Mouse (Mus musculus) kidney, embryonic 14.5 days (tissue): ENCODE measurements around the gene Rpl12. TPM values are rescaled to one million over a fixed set of nuclear protein-coding genes. Genes with fewer than 3 reads are reported as not detected.

ENCODE experiments used
- ATAC-seq: fragments of 200-750 bp; cut with Nextera tagmentation; 2 replicates; pipeline ENCODE4 v1.8.0; 2017; ENCODE audit warnings: moderate number of reproducible peaks, mild to moderate bottlenecking, moderate TSS enrichment, moderate library complexity; ENCODE audit not compliant: low FRiP score, low TSS enrichment
- H3K27ac ChIP-seq: fragments of 300-500 bp; sonication (generic); 2 replicates; pipeline ENCODE4 v1.5.1; 2014; ENCODE audit warnings: low read depth, mild to moderate bottlenecking, low read length, moderate library complexity, mixed read lengths
- H3K27me3 ChIP-seq: fragments of 300-500 bp; sonication (generic); 2 replicates; pipeline ENCODE4 v1.6.1; 2014; ENCODE audit warnings: mild to moderate bottlenecking, low read length; ENCODE audit not compliant: control insufficient read depth, insufficient read depth
- H3K36me3 ChIP-seq: fragments of 300-500 bp; sonication (generic); 2 replicates; pipeline ENCODE4 v1.6.1; 2014; ENCODE audit warnings: low read length, mixed read lengths; ENCODE audit not compliant: control insufficient read depth, insufficient read depth
- H3K4me1 ChIP-seq: fragments of 300-500 bp; sonication (generic); 2 replicates; pipeline ENCODE4 v1.6.1; 2014; ENCODE audit warnings: low read length, mixed read lengths; ENCODE audit not compliant: control insufficient read depth, insufficient read depth
- H3K4me2 ChIP-seq: fragments of 300-500 bp; sonication (generic); replicated peaks from 2 replicates; pipeline ENCODE4 v1.6.1; 2014; ENCODE audit warnings: low read depth, mild to moderate bottlenecking, low read length
- H3K4me3 ChIP-seq: fragments of 300-500 bp; sonication (generic); 2 replicates; pipeline ENCODE4 v1.5.1; 2014; ENCODE audit warnings: mild to moderate bottlenecking, low read length
- H3K9ac ChIP-seq: fragments of 300-500 bp; sonication (generic); 2 replicates; pipeline ENCODE4 v1.6.1; 2014; ENCODE audit warnings: low read depth, mild to moderate bottlenecking, low read length, moderate library complexity
- H3K9me3 ChIP-seq: fragments of 300-500 bp; sonication (generic); 2 replicates; pipeline ENCODE4 v1.6.1; 2016; ENCODE audit warnings: low read length; ENCODE audit not compliant: control insufficient read depth
- WGBS: fragments of 180-500 bp; shearing (Covaris S2); extraction: QIAGEN DNeasy Blood & Tissue Kit; methylation state at CpG from one replicate; pipeline ENCODE4 v1.1.7; 2014; 5-methylcytosine and 5-hydroxymethylcytosine counted together
- polyA plus RNA-seq: library from polyadenylated mRNA; unstranded; fragments of >200 nt; fragmentation: Nextera tagmentation; extraction: Ambion mirVana; gene quantifications from 2 replicates; pipeline ENCODE4 v1.2.1, GENCODE M21; 2014

Rpl12 gene
- polyA plus RNA-seq, 1 experiment from 2014 or later, result 249 TPM

DNA sequence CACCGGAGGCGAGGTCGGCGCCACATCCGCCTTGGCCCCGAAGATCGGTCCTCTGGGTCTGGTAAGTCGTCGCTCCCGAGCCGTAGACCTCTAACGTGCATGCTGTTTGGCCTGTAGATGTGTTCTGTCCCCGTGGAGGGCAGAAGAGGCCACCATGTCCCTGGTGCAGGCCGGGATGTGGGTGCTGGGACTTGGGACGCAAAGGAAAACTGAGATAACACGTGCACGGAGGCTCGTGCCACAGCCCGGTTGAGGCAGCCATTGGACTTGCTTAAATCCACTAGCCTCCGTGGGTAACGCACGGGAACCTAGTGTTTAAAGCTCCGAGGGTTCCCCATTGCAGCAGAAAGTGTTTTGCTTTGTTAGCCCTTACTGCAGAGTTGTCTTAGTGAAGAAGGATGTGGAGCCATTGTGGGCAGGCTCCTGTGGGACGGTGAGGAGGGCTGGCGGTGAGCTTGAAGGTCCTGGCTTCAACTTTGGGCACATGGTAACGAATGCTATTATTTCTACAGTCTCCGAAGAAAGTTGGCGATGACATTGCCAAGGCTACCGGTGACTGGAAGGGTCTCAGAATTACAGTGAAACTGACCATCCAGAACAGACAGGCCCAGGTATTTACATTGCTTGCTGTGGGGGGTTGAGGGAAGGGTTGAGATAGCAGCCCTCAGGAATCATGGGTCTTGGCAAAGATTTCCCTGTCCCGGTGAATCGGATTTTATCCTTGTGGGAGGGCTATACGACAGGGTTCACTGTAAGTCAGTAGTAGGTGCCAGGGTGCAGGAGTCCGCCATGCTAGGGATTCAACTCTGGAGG lies 909 bp downstream of the Rpl12 start:
- under 1% methylated on average over 33 of the region's 33 CpGs for WGBS
- Histone ChIP-seq H3K27me3 (no peaks in the 10 kb centered on the region), H3K27ac (peak overlapping the region; percentile 94), H3K4me1 (peaks cover 27% of the 10 kb centered on the region), H3K9me3 (no peaks in the 10 kb centered on the region), H3K36me3 (peaks cover 24% of the 10 kb centered on the region), H3K4me3 (peak overlapping the region; percentile 97), H3K4me2 (peak overlapping the region; percentile 57), H3K9ac (peak overlapping the region; percentile 81)
- no peak for ATAC-seq

DNA sequence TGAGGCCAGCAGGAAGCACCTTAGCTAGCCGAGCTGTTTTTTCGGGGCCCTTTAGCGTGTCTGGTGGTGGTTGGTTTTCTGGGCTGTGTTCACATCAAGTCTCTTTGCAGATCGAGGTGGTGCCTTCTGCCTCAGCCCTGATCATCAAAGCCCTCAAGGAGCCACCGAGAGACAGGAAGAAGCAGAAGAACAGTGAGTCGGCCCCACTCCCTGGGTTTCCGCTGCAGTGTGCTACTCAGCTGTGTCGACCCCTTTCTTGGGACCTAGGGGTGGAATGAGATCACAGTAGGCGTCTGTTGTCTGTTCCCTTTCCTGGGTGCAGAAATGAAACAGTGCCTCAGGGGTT lies 1.5 kb downstream of the Rpl12 start:
- H3K27ac ChIP-seq, result peak overlapping the region; percentile 94; the same call in 1 of the 2 replicates
- no peak for ATAC-seq
- peak overlapping the region; percentile 97 for H3K4me3 ChIP-seq
- H3K4me1 ChIP-seq, result peaks cover 27% of the 10 kb centered on the region
- 4% methylated on average over 9 of the region's 9 CpGs for WGBS
- H3K36me3 ChIP-seq, result peaks cover 24% of the 10 kb centered on the region
- H3K4me2 ChIP-seq, result peak overlapping the region; percentile 57
- H3K27me3 ChIP-seq, result no peaks in the 10 kb centered on the region
- no peaks in the 10 kb centered on the region for H3K9me3 ChIP-seq
- peak overlapping the region; percentile 81 for H3K9ac ChIP-seq

DNA sequence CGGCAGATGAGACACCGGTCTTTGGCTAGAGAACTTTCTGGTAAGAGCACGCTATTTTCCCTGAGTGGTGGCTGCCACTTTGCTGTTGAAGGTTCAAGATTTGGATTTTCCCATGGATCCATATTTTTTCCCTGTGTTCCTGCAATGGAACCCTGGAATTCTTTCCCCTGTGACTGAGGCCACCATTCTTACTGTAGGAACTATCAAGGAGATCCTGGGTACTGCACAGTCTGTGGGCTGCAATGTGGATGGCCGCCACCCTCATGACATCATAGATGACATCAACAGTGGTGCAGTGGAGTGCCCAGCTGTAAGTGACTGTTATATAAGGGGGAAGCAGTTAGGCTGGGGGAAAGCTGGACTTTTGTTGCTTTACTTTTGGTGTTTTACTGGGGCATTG lies 2.2 kb downstream of the Rpl12 start:
- Histone ChIP-seq H3K4me1 (peaks cover 27% of the 10 kb centered on the region), H3K4me2 (peak overlapping the region; percentile 57), H3K4me3 (peak overlapping the region; percentile 97), H3K36me3 (peaks cover 24% of the 10 kb centered on the region), H3K27me3 (no peaks in the 10 kb centered on the region), H3K9ac (peak overlapping the region; percentile 81; the same call in 1 of the 2 replicates), H3K27ac (no peak overlapping the region), H3K9me3 (no peaks in the 10 kb centered on the region)
- WGBS, result 60% methylated on average over 4 of the region's 4 CpGs
- no peak for ATAC-seq

DNA sequence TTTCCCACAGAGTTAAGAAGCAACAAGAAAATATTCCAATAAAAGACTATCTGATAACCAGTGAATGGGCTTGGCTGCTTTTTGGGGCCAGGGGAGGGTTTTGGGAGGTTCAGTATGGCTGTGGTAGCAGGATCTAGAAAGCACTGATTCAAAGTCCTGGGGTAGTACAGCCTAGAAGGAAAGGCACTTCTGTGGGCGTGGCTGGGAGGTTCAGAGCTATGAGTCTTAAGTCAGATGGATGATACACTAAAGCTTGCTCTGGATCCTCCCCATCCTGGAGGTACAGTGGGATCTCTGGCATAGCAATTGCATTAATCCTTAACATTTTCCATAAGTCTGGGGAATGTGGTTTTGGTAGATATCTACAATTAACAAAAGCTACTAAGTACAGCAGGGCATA lies 2.6 kb downstream of the Rpl12 start:
- no peak for ATAC-seq
- no peak overlapping the region for H3K27ac ChIP-seq
- peaks cover 27% of the 10 kb centered on the region for H3K4me1 ChIP-seq
- peak overlapping the region; percentile 81; the same call in 1 of the 2 replicates for H3K9ac ChIP-seq
- 72% methylated on average over 1 of the region's 1 CpGs for WGBS
- H3K4me3 ChIP-seq, result peak overlapping the region; percentile 97
- H3K4me2 ChIP-seq, result peak overlapping the region; percentile 57
- H3K27me3 ChIP-seq, result no peaks in the 10 kb centered on the region
- peaks cover 24% of the 10 kb centered on the region for H3K36me3 ChIP-seq
- no peaks in the 10 kb centered on the region for H3K9me3 ChIP-seq

GRCm38 (mm10) chr2:32964659-32965457 lies 3.5 kb downstream of the Rpl12 start:
- Histone ChIP-seq H3K9me3 (no peaks in the 10 kb centered on the region), H3K4me3 (no peak overlapping the region), H3K27ac (no peak overlapping the region), H3K4me2 (no peak overlapping the region; the same call in 1 of the 2 replicates), H3K4me1 (peaks cover 27% of the 10 kb centered on the region), H3K36me3 (peaks cover 24% of the 10 kb centered on the region), H3K27me3 (no peaks in the 10 kb centered on the region), H3K9ac (peak overlapping the region; percentile 13; the same call in 1 of the 2 replicates)
- 34% methylated on average over 10 of the region's 10 CpGs for WGBS
- no peak for ATAC-seq

GRCm38 (mm10) chr2:32965511-32966183 lies 4.3 kb downstream of the Rpl12 start:
- WGBS, result 15% methylated on average over 7 of the region's 7 CpGs

DNA sequence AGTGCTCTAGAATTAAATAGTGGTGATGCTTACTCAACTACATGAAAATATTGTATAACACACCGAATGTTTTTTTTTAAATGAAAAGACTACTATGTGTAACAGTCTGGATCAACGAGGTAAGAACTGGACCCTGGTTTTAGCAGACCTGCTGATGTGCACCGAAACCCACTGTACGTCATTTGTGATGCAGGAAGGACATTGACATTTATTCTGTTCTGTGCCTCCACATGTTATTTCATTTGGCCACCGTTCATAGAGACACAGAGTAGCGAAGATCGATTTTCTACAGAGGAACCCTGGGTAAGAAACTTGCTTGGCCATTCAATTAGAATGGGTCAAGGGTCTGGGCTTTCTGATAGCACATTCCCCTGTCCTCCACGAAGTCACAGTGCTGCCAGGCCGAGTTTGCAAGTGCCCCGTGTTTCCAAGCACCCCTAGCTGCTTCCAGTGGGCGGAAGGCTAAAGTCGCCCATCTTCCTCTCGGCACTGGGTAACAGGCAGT lies 4.9 kb downstream of the Rpl12 start:
- H3K27me3 ChIP-seq, result no peaks in the 10 kb centered on the region
- H3K27ac ChIP-seq, result peak overlapping the region; percentile 97
- peaks cover 21% of the 10 kb centered on the region; the same call in 1 of the 2 replicates for H3K4me1 ChIP-seq
- H3K4me3 ChIP-seq, result peak overlapping the region; percentile 61
- H3K4me2 ChIP-seq, result peak overlapping the region; percentile 83
- H3K9me3 ChIP-seq, result no peaks in the 10 kb centered on the region
- no peak for ATAC-seq
- H3K9ac ChIP-seq, result peak overlapping the region; percentile 78
- 12% methylated on average over 13 of the region's 13 CpGs for WGBS
- H3K36me3 ChIP-seq, result peaks cover 24% of the 10 kb centered on the region

More at GRCm38 (mm10) chr2:32965511-32966183, 4.3 kb downstream of the Rpl12 start:
- Histone ChIP-seq H3K27ac (no peak overlapping the region), H3K36me3 (peaks cover 24% of the 10 kb centered on the region), H3K4me1 (peaks cover 24% of the 10 kb centered on the region), H3K4me3 (no peak overlapping the region), H3K4me2 (peak overlapping the region; percentile 83), H3K27me3 (no peaks in the 10 kb centered on the region), H3K9me3 (no peaks in the 10 kb centered on the region), H3K9ac (peak overlapping the region; percentile 78; the same call in 1 of the 2 replicates)
- no peak for ATAC-seq

DNA sequence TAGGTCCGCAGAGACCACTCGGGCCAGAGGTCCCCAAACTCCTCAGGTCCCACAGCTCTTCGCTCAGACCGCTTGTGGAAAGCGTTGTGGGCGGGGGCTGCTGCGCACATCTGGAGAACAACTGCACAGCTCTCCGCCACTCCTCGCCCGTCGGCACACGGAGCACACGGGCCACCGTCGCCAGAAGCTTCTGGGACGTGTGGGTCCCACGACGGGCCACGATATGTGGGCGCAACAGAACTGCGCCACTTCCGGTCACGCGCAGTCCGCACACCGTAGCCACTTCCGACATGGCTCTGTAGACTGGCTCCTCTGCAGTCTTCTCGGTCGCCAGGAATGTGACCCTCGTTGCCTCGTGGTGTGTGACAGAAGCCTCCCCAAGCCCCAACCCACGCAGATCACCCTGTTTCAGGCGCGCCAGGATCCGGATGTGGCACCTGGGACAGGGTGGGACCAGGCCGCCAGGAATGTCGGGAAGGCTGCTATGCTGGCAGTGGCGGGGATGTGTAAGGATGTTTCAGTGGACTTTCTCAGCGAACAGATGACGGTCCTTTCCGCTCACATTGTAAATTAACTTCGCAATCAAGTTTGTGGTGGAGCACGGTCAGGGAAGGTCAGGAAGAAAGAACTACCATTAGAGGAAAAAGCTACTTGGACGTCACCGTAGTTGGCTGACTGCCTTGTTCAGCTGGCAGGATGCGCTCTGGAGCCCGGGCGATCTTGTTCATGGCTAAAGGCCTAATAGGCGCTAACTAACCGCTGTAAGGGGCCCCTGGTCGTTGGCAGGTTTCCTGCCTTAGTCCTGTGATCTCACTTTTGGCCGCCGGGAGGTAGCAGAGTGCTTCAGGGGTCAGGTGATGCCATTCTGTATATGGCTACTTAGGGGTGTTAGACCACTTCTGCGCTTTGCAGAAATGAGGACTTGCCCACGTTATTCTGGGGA lies 5.6 kb downstream of the Rpl12 start:
- Histone ChIP-seq H3K27ac (peak overlapping the region; percentile 97), H3K9me3 (no peaks in the 10 kb centered on the region), H3K36me3 (peaks cover 24% of the 10 kb centered on the region), H3K9ac (peak overlapping the region; percentile 78), H3K4me3 (peak overlapping the region; percentile 61), H3K27me3 (no peaks in the 10 kb centered on the region), H3K4me1 (peaks cover 21% of the 10 kb centered on the region; the same call in 1 of the 2 replicates), H3K4me2 (peak overlapping the region; percentile 83)
- peak; percentile 76 for ATAC-seq
- under 1% methylated on average over 55 of the region's 55 CpGs for WGBS
